Mouse (Mus musculus) erythroblast, embryonic 14.5 days (primary cell): ENCODE data around the gene Cldn34c2. TPM values are rescaled to one million over a fixed set of nuclear protein-coding genes. Genes with fewer than 3 reads are reported as not detected.
"Not testable (repeated sequence)": the region's sequence is repeated elsewhere in the genome, so short reads cannot be mapped to it uniquely, and the experiment has no call there.

Experiments
- H3K27me3 ChIP-seq: 2 replicates; pipeline ENCODE4 v1.6.1; 2012; ENCODE audit warnings: inconsistent platforms; ENCODE audit not compliant: control insufficient read depth
- H3K36me3 ChIP-seq: 2 replicates; pipeline ENCODE4 v1.6.1; 2012; ENCODE audit warnings: mild to moderate bottlenecking, inconsistent platforms; ENCODE audit not compliant: control insufficient read depth
- H3K4me1 ChIP-seq: 2 replicates; pipeline ENCODE4 v1.6.1; 2012; ENCODE audit warnings: inconsistent platforms; ENCODE audit not compliant: control insufficient read depth
- H3K4me3 ChIP-seq: replicated peaks from 2 replicates; pipeline ENCODE3; 2012; ENCODE audit warnings: moderate library complexity, mild to moderate bottlenecking, inconsistent platforms
- H3K9me3 ChIP-seq: 2 replicates; pipeline ENCODE4 v1.6.1; 2012; ENCODE audit warnings: low read length, inconsistent platforms, mixed read lengths; ENCODE audit not compliant: control insufficient read depth
- polyA plus RNA-seq: library from polyadenylated mRNA; stranded (reverse); fragments of >175 nt; gene quantifications from 2 replicates; pipeline ENCODE4 v1.2.3, GENCODE M21; 2012

Gene Cldn34c2
- not detected in 2 replicates for polyA plus RNA-seq

GRCm38 (mm10) chrX:123581400-123581799 is at the start of gene Cldn34c2:
Cldn34c2 (plus strand) TSS chrX:123581700.
- H3K36me3 ChIP-seq, H3K4me1 ChIP-seq, H3K4me3 ChIP-seq, H3K27me3 ChIP-seq, H3K9me3 ChIP-seq: not testable (repeated sequence)

DNA sequence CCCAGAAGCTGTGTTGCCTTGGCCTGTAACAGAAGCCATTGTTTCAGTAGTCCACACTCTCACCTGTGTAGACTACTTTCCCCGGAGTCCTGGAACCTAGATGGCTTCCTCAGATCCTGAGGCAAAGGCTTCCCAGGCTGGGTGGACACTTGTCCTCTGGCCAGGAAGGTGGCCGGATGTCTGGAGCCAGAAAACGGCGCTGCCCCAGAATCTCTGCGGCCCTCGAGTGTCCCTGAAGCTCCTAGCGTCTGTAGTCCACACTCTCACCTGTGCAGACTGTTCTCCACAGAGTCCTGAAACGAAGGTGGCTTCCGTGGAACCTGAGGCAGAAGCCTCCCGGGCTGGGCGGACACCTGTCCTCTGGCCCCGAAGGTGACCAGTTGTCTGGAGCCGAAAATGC is 30.1 kb upstream of the Cldn34c2 start:
- H3K4me3 ChIP-seq, H3K36me3 ChIP-seq, H3K9me3 ChIP-seq, H3K4me1 ChIP-seq, H3K27me3 ChIP-seq: not testable (repeated sequence)

DNA sequence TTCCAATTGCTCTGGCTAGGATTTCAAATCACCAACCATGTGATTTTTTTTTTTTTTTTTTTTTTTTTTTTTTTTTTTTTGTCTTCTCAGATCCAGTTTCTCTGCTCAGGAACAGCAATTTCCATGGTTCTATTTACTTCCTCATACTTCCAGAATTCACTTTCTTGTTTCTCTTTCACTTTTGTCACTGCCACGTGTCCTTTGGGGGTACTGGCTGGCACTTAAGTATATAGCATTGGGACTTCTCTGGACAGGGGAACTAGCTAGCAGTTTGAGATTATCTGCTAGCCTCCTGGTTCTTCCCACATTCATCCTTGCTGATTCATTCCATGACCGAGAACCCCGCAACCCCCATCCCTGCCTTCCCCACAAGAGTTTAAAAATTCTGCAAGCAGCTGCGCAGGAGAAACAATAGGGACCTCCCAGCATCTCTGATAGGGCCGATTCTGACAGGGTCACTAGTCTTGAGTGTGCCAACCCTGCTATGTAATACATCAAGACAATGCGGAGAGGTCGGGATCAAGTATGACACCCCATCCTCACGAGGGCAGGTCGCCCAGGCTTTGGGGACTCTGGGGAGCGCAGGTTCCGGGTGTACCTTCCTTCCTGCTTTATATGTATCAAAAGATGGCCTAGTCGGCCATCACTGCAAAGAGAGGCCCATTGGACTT is 30.8 kb downstream of the Cldn34c2 start:
- not testable (repeated sequence) for H3K4me1 ChIP-seq, H3K27me3 ChIP-seq, H3K36me3 ChIP-seq, H3K4me3 ChIP-seq, H3K9me3 ChIP-seq

Other genes starting within 250 kb of the Cldn34c2 start
- not detected in 2 replicates for gene Gm17467, start 123.1 kb downstream of the Cldn34c2 start, polyA plus RNA-seq
- not detected in 2 replicates for gene Cldn34c3, start 212.0 kb downstream of the Cldn34c2 start, polyA plus RNA-seq